Mouse (Mus musculus) intestine, embryonic 15.5 days (tissue): ENCODE measurements around the gene Mical1. TPM values are rescaled to one million over a fixed set of nuclear protein-coding genes. Genes with fewer than 3 reads are reported as not detected.
A peak's percentile ranks its signal among the peaks of the same experiment; 100 is the strongest.

ENCODE experiments used
- ATAC-seq: fragments of 200-750 bp; cut with Nextera tagmentation; 2 replicates; pipeline ENCODE4 v1.8.0; 2017; ENCODE audit warnings: moderate TSS enrichment, moderate library complexity
- H3K27ac ChIP-seq: fragments of 300-500 bp; sonication (generic); 2 replicates; pipeline ENCODE4 v1.5.1; 2015; ENCODE audit warnings: mild to moderate bottlenecking, inconsistent platforms
- H3K27me3 ChIP-seq: fragments of 300-500 bp; sonication (generic); replicated peaks from 2 replicates; pipeline ENCODE4 v1.6.1; 2015; ENCODE audit warnings: inconsistent platforms
- H3K36me3 ChIP-seq: fragments of 300-500 bp; sonication (generic); 2 replicates; pipeline ENCODE4 v1.6.1; 2015; ENCODE audit warnings: inconsistent platforms
- H3K4me1 ChIP-seq: fragments of 300-500 bp; sonication (generic); replicated peaks from 2 replicates; pipeline ENCODE4 v1.6.1; 2015; ENCODE audit warnings: inconsistent platforms
- H3K4me2 ChIP-seq: fragments of 300-500 bp; sonication (generic); replicated peaks from 2 replicates; pipeline ENCODE4 v1.6.1; 2015; ENCODE audit warnings: mild to moderate bottlenecking, inconsistent platforms
- H3K4me3 ChIP-seq: fragments of 300-500 bp; sonication (generic); replicated peaks from 2 replicates; pipeline ENCODE4 v1.5.1; 2015; ENCODE audit warnings: inconsistent platforms
- H3K9ac ChIP-seq: fragments of 300-500 bp; sonication (generic); 2 replicates; pipeline ENCODE4 v1.6.1; 2015; ENCODE audit warnings: inconsistent platforms
- H3K9me3 ChIP-seq: fragments of 300-500 bp; sonication (generic); 2 replicates; pipeline ENCODE4 v1.6.1; 2016; ENCODE audit warnings: inconsistent platforms
- WGBS: fragments of 180-500 bp; shearing (Covaris S2); methylation state at CpG from one replicate; pipeline ENCODE4 v1.1.7; 2015; 5-methylcytosine and 5-hydroxymethylcytosine counted together
- polyA plus RNA-seq: library from polyadenylated mRNA; unstranded; fragments of >200 nt; fragmentation: Nextera tagmentation; extraction: Ambion mirVana; gene quantifications from 2 replicates; pipeline ENCODE4 v1.2.1, GENCODE M21; 2015

Mical1 gene
- 25.0 and 26.6 TPM in 2 replicates for polyA plus RNA-seq

GRCm38 (mm10) chr10:41476171-41477017 lies at the start of gene Mical1:
Gene Mical1 (plus strand): TSS chr10:41476314.
- Histone ChIP-seq H3K4me3 (peak within 1 kb of the TSS; percentile 59), H3K36me3 (no peaks in the 10 kb centered on the region), H3K9ac (peak within 1 kb of the TSS; percentile 67), H3K9me3 (no peaks in the 10 kb centered on the region), H3K27me3 (no peaks in the 10 kb centered on the region), H3K27ac (peak within 1 kb of the TSS; percentile 80), H3K4me2 (peak within 1 kb of the TSS; percentile 94), H3K4me1 (peaks cover 23% of the 10 kb centered on the region)
- peak; percentile 73 for ATAC-seq
- WGBS = under 1% methylated on average over 35 of the region's 35 CpGs

GRCm38 (mm10) chr10:41426368-41426767 lies 49.7 kb upstream of the Mical1 start:
- Histone ChIP-seq H3K4me1 (no peaks in the 10 kb centered on the region), H3K9me3 (no peaks in the 10 kb centered on the region), H3K27me3 (no peaks in the 10 kb centered on the region), H3K27ac (no peak overlapping the region), H3K9ac (no peak overlapping the region), H3K4me3 (no peak overlapping the region), H3K36me3 (no peaks in the 10 kb centered on the region), H3K4me2 (no peak overlapping the region)
- 43% methylated on average over 6 of the region's 6 CpGs for WGBS
- no peak for ATAC-seq

GRCm38 (mm10) chr10:41434624-41435023 lies 41.5 kb upstream of the Mical1 start:
- Histone ChIP-seq H3K27me3 (no peaks in the 10 kb centered on the region), H3K4me3 (no peak overlapping the region), H3K4me1 (no peaks in the 10 kb centered on the region), H3K27ac (no peak overlapping the region), H3K9me3 (no peaks in the 10 kb centered on the region), H3K4me2 (no peak overlapping the region), H3K9ac (no peak overlapping the region), H3K36me3 (no peaks in the 10 kb centered on the region)
- no peak; the same call in 1 of the 2 replicates for ATAC-seq
- WGBS = 24% methylated on average over 4 of the region's 4 CpGs

GRCm38 (mm10) chr10:41435141-41435540 lies 41.0 kb upstream of the Mical1 start:
- H3K4me2 ChIP-seq = no peak overlapping the region
- H3K36me3 ChIP-seq = no peaks in the 10 kb centered on the region
- H3K4me3 ChIP-seq = no peak overlapping the region
- WGBS = 19% methylated on average over 3 of the region's 3 CpGs
- H3K9me3 ChIP-seq = no peaks in the 10 kb centered on the region
- H3K9ac ChIP-seq = no peak overlapping the region
- H3K4me1 ChIP-seq = no peaks in the 10 kb centered on the region
- no peak for ATAC-seq
- H3K27me3 ChIP-seq = no peaks in the 10 kb centered on the region
- no peak overlapping the region for H3K27ac ChIP-seq

- Histone ChIP-seq H3K36me3 (no peaks in the 10 kb centered on the region), H3K27ac (no peak overlapping the region), H3K9ac (no peak overlapping the region), H3K4me1 (peaks cover 11% of the 10 kb centered on the region), H3K9me3 (no peaks in the 10 kb centered on the region), H3K4me3 (no peak overlapping the region), H3K27me3 (no peaks in the 10 kb centered on the region), H3K4me2 (no peak overlapping the region)
- ATAC-seq = no peak
- 79% methylated on average over 1 of the region's 1 CpGs for WGBS
Observed at GRCm38 (mm10) chr10:41448216-41448615, 27.9 kb upstream of the Mical1 start.

- 17% methylated on average over 14 of the region's 14 CpGs for WGBS
- H3K4me2 ChIP-seq = peak overlapping the region; percentile 57
- peak; percentile 66 for ATAC-seq
- peak overlapping the region; percentile 36 for H3K9ac ChIP-seq
- no peaks in the 10 kb centered on the region for H3K36me3 ChIP-seq
- H3K4me1 ChIP-seq = peaks cover 11% of the 10 kb centered on the region
- no peaks in the 10 kb centered on the region for H3K9me3 ChIP-seq
- H3K27me3 ChIP-seq = no peaks in the 10 kb centered on the region
- H3K4me3 ChIP-seq = peak overlapping the region; percentile 83
- H3K27ac ChIP-seq = peak overlapping the region; percentile 66; the same call in 1 of the 2 replicates
Observed at GRCm38 (mm10) chr10:41449684-41450083, 26.4 kb upstream of the Mical1 start.

- H3K36me3 ChIP-seq = no peaks in the 10 kb centered on the region
- H3K27ac ChIP-seq = peak within 1 kb of the TSS; percentile 66; the same call in 1 of the 2 replicates
- peak within 1 kb of the TSS; percentile 83 for H3K4me3 ChIP-seq
- ATAC-seq = peak; percentile 98
- WGBS = under 1% methylated on average over 49 of the region's 49 CpGs
- H3K9ac ChIP-seq = peak within 1 kb of the TSS; percentile 85
- no peaks in the 10 kb centered on the region for H3K27me3 ChIP-seq
- peak within 1 kb of the TSS; percentile 57 for H3K4me2 ChIP-seq
- H3K4me1 ChIP-seq = peaks cover 11% of the 10 kb centered on the region
- no peaks in the 10 kb centered on the region for H3K9me3 ChIP-seq
Observed at GRCm38 (mm10) chr10:41450137-41450670, 25.9 kb upstream of the Mical1 start, which contains the start of gene Zbtb24. Gene Zbtb24 (plus strand): TSS chr10:41450383.

GRCm38 (mm10) chr10:41450780-41451522 lies 25.2 kb upstream of the Mical1 start:
- Histone ChIP-seq H3K27ac (no peak overlapping the region), H3K36me3 (no peaks in the 10 kb centered on the region), H3K4me1 (peaks cover 11% of the 10 kb centered on the region), H3K9ac (peak overlapping the region; percentile 85), H3K27me3 (no peaks in the 10 kb centered on the region), H3K4me3 (peak overlapping the region; percentile 83), H3K4me2 (peak overlapping the region; percentile 57), H3K9me3 (no peaks in the 10 kb centered on the region)
- ATAC-seq = peak; percentile 32
- 45% methylated on average over 18 of the region's 18 CpGs for WGBS

GRCm38 (mm10) chr10:41451656-41452055 lies 24.5 kb upstream of the Mical1 start:
- Histone ChIP-seq H3K27me3 (no peaks in the 10 kb centered on the region), H3K9me3 (no peaks in the 10 kb centered on the region), H3K4me1 (peaks cover 11% of the 10 kb centered on the region), H3K4me2 (peak overlapping the region; percentile 57), H3K27ac (no peak overlapping the region), H3K36me3 (0 out of 2 replicates have a peak, but pooled peaks cover 3% of the 10 kb centered on the region), H3K9ac (no peak overlapping the region), H3K4me3 (no peak overlapping the region)
- ATAC-seq = no peak
- whole genome bisulfite sequencing = 86% methylated on average over 9 of the region's 9 CpGs

- Histone ChIP-seq H3K27me3 (no peaks in the 10 kb centered on the region), H3K4me1 (peaks cover 11% of the 10 kb centered on the region), H3K9me3 (no peaks in the 10 kb centered on the region), H3K9ac (no peak overlapping the region), H3K36me3 (0 out of 2 replicates have a peak, but pooled peaks cover 3% of the 10 kb centered on the region), H3K27ac (no peak overlapping the region), H3K4me2 (no peak overlapping the region), H3K4me3 (no peak overlapping the region)
- WGBS = 83% methylated on average over 3 of the region's 3 CpGs
- ATAC-seq = no peak
Observed at GRCm38 (mm10) chr10:41452791-41453190, 23.3 kb upstream of the Mical1 start.

GRCm38 (mm10) chr10:41459990-41460389 lies 16.1 kb upstream of the Mical1 start:
- 79% methylated on average over 4 of the region's 4 CpGs for WGBS
- H3K36me3 ChIP-seq = peaks cover 20% of the 10 kb centered on the region

GRCm38 (mm10) chr10:41460501-41460900 lies 15.6 kb upstream of the Mical1 start:
- 19% methylated on average over 2 of the region's 2 CpGs for WGBS
- H3K9me3 ChIP-seq = no peaks in the 10 kb centered on the region
- no peak overlapping the region for H3K4me2 ChIP-seq
- peaks cover 21% of the 10 kb centered on the region for H3K36me3 ChIP-seq
- H3K27me3 ChIP-seq = no peaks in the 10 kb centered on the region
- H3K27ac ChIP-seq = no peak overlapping the region
- H3K9ac ChIP-seq = no peak overlapping the region
- H3K4me1 ChIP-seq = no peaks in the 10 kb centered on the region
- no peak overlapping the region for H3K4me3 ChIP-seq
- no peak for ATAC-seq

More at GRCm38 (mm10) chr10:41459990-41460389, 16.1 kb upstream of the Mical1 start:
- H3K9ac ChIP-seq = no peak overlapping the region
- H3K4me2 ChIP-seq = no peak overlapping the region
- H3K9me3 ChIP-seq = no peaks in the 10 kb centered on the region
- no peak overlapping the region for H3K27ac ChIP-seq
- ATAC-seq = no peak
- no peaks in the 10 kb centered on the region for H3K4me1 ChIP-seq
- no peaks in the 10 kb centered on the region for H3K27me3 ChIP-seq
- H3K4me3 ChIP-seq = no peak overlapping the region
